Comparison of ENCODE assay signal across 15 mouse cellular contexts in the genomic region with DNA sequence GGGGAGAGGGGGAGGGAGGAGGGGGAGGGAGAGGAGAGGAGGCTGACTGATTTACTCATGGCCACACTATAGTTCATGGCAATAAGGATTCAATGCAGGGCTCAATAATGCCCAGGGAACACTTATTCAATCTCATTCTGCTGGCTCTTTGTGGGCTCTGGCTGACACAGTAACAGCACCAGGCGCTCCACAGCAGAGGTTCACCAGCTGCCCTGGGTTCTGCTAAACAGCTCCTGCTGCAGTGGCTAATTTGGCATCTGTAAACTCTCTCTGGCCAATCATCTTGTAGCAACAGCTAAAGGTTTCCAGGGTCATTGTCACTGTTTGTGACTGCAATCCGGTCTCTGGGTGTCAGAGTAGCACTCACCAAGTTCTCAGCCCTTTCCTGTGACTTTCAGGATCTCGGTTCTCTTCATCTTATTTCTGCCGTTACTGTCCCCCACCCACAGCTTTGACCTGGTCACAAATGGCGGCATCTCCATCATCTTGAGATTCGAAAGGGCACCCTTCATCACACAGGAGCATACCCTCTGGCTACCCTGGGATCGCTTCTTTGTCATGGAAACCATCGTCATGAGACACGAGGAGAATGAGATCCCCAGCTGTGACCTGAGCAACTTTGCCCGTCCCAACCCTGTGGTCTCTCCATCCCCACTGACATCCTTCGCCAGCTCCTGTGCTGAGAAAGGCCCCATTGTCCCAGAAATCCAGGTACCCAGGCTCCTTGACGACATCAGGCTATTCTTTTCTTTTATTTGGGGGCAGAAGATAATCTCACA.
DNase-seq lines count a peak whose midpoint lies in the region; ATAC-seq lines count a peak whose summit lies in the region.
"Had no signal": no experiment of that assay in that cellular context is flagged by ENCODE, and none has a peak within 500 bp of the region (broad histone marks: within the 10 kb centered on the region; RNA-seq: fewer than 3 reads in every experiment).

No protein-coding gene starts in this region.

- no peaks in the 10 kb centered on the region for H3K9me3 ChIP-seq in kidney, embryonic 15.5 days (replicated peaks)
- no peaks in the 10 kb centered on the region for H3K9me3 ChIP-seq in embryonic facial prominence, embryonic 10.5 days
- H3K9me3 ChIP-seq: heart, embryonic 15.5 days had no signal

- ATAC-seq in kidney, embryonic 15.5 days (replicated peaks; ENCODE audit: low FRiP score), result 0 out of 2 replicates have a peak, but pooled peaks have one; percentile 12
- ATAC-seq in cerebellum, adult (ENCODE audit: insufficient number of reproducible peaks, low FRiP score, low TSS enrichment), result no peak
- ATAC-seq: forebrain, embryonic 14.5 days had no signal

- no peak overlapping the region for H3K9ac ChIP-seq in kidney, embryonic 15.5 days
- H3K9ac ChIP-seq: heart, embryonic 15.5 days had no signal

- no peak overlapping the region for H3K27ac ChIP-seq in kidney, embryonic 15.5 days
- 0 out of 2 replicates have a peak overlapping the region, but pooled peaks have one; percentile 30 for H3K27ac ChIP-seq in embryonic facial prominence, embryonic 10.5 days (replicated peaks)
- H3K27ac ChIP-seq: heart, embryonic 15.5 days; macrophage had no signal

- WGBS in kidney, embryonic 15.5 days, result 70% methylated on average over 12 of the region's 12 CpGs
- WGBS in embryonic facial prominence, embryonic 10.5 days, result 61% methylated on average over 12 of the region's 12 CpGs

- H3K4me3 ChIP-seq in kidney, embryonic 15.5 days (replicated peaks), result no peak overlapping the region
- no peak overlapping the region for H3K4me3 ChIP-seq in embryonic facial prominence, embryonic 10.5 days
- H3K4me3 ChIP-seq: heart, embryonic 15.5 days had no signal

- intact Hi-C loops in heart, postnatal 10 days (cut with DNase I), result no loop called here

- H3K4me2 ChIP-seq in kidney, embryonic 15.5 days, result no peak overlapping the region
- H3K4me2 ChIP-seq: heart, embryonic 15.5 days had no signal

- peaks cover 7% of the 10 kb centered on the region; the same call in 1 of the 2 replicates for H3K4me1 ChIP-seq in kidney, embryonic 15.5 days
- H3K4me1 ChIP-seq in embryonic facial prominence, embryonic 10.5 days, result peaks cover 18% of the 10 kb centered on the region

- no peak for DNase-seq in kidney, postnatal 36 days
- DNase-seq in ES-CJ7 (ENCODE audit: low read depth, low spot score), result peak; percentile 10
- DNase-seq in embryonic facial prominence, embryonic 10.5 days (ENCODE audit: low spot score), result no peak
- DNase-seq in lung, postnatal 14 days, result peak; percentile 31
- DNase-seq in heart, postnatal 10 days, result no peak
- DNase-seq: cerebellum, adult 11-12 months; gastrocnemius, postnatal 36 days; kidney, adult 8-10 months; layer of hippocampus, adult 9-11 months; left cerebral cortex, postnatal 4 days had no signal

- peaks cover 30% of the 10 kb centered on the region for H3K36me3 ChIP-seq in kidney, embryonic 15.5 days
- H3K36me3 ChIP-seq in embryonic facial prominence, embryonic 10.5 days (replicated peaks), result peaks cover 91% of the 10 kb centered on the region
- H3K36me3 ChIP-seq: heart, embryonic 15.5 days had no signal

- no peaks in the 10 kb centered on the region for H3K27me3 ChIP-seq in kidney, embryonic 15.5 days
- no peaks in the 10 kb centered on the region for H3K27me3 ChIP-seq in embryonic facial prominence, embryonic 10.5 days (replicated peaks; ENCODE audit: low read depth, poor library complexity, severe bottlenecking)
- H3K27me3 ChIP-seq: heart, embryonic 15.5 days had no signal

Comparison
In these comparisons a context has a peak if more than half of its experiments do, and no peak if none do; other contexts are left out.
1. DNase-seq: peak in ES-CJ7 (single experiment) and lung, postnatal 14 days (single experiment); none in kidney, postnatal 36 days (0 of 2), embryonic facial prominence, embryonic 10.5 days (single experiment) and heart, postnatal 10 days (0 of 2).